Mouse (Mus musculus) Patski (cell line): ENCODE measurements around the gene Tmprss5. TPM values are rescaled to one million over a fixed set of nuclear protein-coding genes. Genes with fewer than 3 reads are reported as not detected.

Source experiments
- ATAC-seq: fragments of 100-300 bp; one replicate; pipeline ENCODE4 v1.8.0; 2021
- CTCF ChIA-PET: fragments of 350-600 bp; sonication (Branson Sonifier 250); formaldehyde crosslinking; loops from one replicate; lab custom pipeline; 2022; ENCODE audit warnings: inconsistent platforms; lab: Charles Lee
- POLR2A ChIA-PET: fragments of 350-600 bp; sonication (Branson Sonifier 250); formaldehyde crosslinking; loops from one replicate; lab custom pipeline; 2022; ENCODE audit warnings: antibody characterized with exemption, inconsistent platforms; lab: Charles Lee
- DNase-seq: peaks from one replicate; pipeline ENCODE4 v3.0.0-alpha.2; 2011; ENCODE audit warnings: low read depth, low spot score
- H3K27me3 ChIP-seq: fragments of 371-371 bp; one replicate; pipeline ENCODE4 v1.5.1; 2021
- CTCF ChIP-seq: fragments of 100-300 bp; IDR thresholded peaks from one replicate; pipeline ENCODE4 v1.5.1; 2021
- in situ Hi-C: fragments of 300-500 bp; cut with MboI; formaldehyde crosslinking; loops from 3 replicates; pipeline ENCODE4 v1.11.1; 2018; ENCODE audit warnings: low pct_unique_long_range_greater_than_20kb, mixed read lengths
- polyA plus RNA-seq: library from polyadenylated mRNA; unstranded; gene quantifications from one replicate; pipeline ENCODE4 v1.2.3, GENCODE M21; 2021

Tmprss5 gene
- not detected for polyA plus RNA-seq

DNA sequence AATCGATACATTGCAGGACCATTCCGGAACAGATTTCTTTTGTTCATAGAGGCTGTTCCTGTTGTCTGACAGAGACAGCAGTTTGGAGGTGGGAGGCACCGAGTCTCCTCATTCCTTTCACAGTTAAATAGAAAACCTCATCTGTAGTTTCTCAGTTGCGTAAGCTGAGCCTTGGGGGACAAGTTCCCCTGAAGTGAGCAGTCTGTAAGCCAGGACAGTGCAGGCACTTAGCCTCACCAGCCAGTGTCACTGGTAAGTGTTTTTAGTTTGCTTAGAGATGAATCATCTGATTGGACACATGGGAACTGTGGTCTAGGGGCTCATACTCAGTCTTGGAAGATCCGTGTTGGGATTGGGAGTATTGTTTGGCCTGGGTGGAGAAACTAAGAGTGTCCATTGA is at the start of gene Tmprss5:
Tmprss5 (plus strand) TSS at position 154 of the 400 bp plus-strand sequence.
- DNase-seq, result no peak
- no peaks in the 10 kb centered on the region for H3K27me3 ChIP-seq
- CTCF ChIA-PET, result interaction anchor here (1.0 to 3.0 kb wide), 8 partner anchors 11 to 407 kb away, joined by 3 to 14 read pairs (median 4); partner anchors contain the start of gene Ttc12
- no peak for TF ChIP-seq CTCF
- peak; percentile 35 for ATAC-seq
- in situ Hi-C loops, result no loop called here
- POLR2A ChIA-PET, result no interaction called here

DNA sequence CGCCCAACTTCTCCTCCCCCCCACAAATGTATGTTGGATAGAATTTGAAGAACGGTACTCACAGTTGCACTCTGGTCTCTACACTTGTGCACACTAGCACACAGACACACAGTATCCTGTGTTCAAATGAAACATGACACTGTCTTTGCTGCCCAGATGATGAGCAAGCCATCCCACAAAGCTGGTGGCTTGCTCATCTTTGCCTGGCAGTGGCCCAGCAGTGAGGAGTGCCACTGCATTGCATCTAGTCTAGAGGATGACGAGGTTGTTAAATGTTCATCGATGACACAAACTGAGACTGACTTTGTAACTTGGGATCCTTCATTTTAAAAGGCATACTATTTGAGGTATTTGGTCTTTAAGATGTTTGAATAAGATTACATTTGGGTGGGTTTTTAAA is 46.3 kb upstream of the Tmprss5 start:
- in situ Hi-C loops, result no loop called here
- no peak for TF ChIP-seq CTCF
- ATAC-seq (no peak), DNase-seq (no peak)
- no peaks in the 10 kb centered on the region for H3K27me3 ChIP-seq
- CTCF ChIA-PET, result no interaction called here
- POLR2A ChIA-PET, result no interaction called here

GRCm38 (mm10) chr9:49050901-49051300 is 30.2 kb upstream of the Tmprss5 start:
- POLR2A ChIA-PET, result no interaction called here
- CTCF ChIA-PET, result interaction anchor here (1.3 kb wide), 1 partner anchor 31 kb away, joined by 3 read pairs; the partner anchor contains the start of gene Tmprss5
- no peak for DNase-seq
- no peak for ATAC-seq
- no peak for TF ChIP-seq CTCF
- no peaks in the 10 kb centered on the region for H3K27me3 ChIP-seq
- in situ Hi-C loops, result loop anchor here (25.0 kb wide), 1 partner anchor 1611 kb away; the partner anchor contains the start of gene Dlat

GRCm38 (mm10) chr9:49051349-49051748 is 29.7 kb upstream of the Tmprss5 start:
- in situ Hi-C loops, result loop anchor here (25.0 kb wide), 1 partner anchor 1611 kb away; the partner anchor contains the start of gene Dlat
- POLR2A ChIA-PET, result no interaction called here
- CTCF ChIA-PET, result interaction anchor here (1.3 kb wide), 1 partner anchor 30 kb away, joined by 3 read pairs; the partner anchor contains the start of gene Tmprss5
- no peaks in the 10 kb centered on the region for H3K27me3 ChIP-seq
- no peak for DNase-seq
- ATAC-seq, result no peak
- peak; percentile 88 for TF ChIP-seq CTCF

GRCm38 (mm10) chr9:49054028-49054427 is 27.0 kb upstream of the Tmprss5 start:
- H3K27me3 ChIP-seq, result no peaks in the 10 kb centered on the region
- no peak for DNase-seq
- CTCF ChIA-PET, result interaction anchor here (0.9 kb wide), 1 partner anchor 14 kb away, joined by 3 read pairs; no protein-coding TSS in a partner anchor
- POLR2A ChIA-PET, result no interaction called here
- TF ChIP-seq CTCF, result no peak
- in situ Hi-C loops, result loop anchor here (25.0 kb wide), 1 partner anchor 1608 kb away; the partner anchor contains the start of gene Dlat
- no peak for ATAC-seq

DNA sequence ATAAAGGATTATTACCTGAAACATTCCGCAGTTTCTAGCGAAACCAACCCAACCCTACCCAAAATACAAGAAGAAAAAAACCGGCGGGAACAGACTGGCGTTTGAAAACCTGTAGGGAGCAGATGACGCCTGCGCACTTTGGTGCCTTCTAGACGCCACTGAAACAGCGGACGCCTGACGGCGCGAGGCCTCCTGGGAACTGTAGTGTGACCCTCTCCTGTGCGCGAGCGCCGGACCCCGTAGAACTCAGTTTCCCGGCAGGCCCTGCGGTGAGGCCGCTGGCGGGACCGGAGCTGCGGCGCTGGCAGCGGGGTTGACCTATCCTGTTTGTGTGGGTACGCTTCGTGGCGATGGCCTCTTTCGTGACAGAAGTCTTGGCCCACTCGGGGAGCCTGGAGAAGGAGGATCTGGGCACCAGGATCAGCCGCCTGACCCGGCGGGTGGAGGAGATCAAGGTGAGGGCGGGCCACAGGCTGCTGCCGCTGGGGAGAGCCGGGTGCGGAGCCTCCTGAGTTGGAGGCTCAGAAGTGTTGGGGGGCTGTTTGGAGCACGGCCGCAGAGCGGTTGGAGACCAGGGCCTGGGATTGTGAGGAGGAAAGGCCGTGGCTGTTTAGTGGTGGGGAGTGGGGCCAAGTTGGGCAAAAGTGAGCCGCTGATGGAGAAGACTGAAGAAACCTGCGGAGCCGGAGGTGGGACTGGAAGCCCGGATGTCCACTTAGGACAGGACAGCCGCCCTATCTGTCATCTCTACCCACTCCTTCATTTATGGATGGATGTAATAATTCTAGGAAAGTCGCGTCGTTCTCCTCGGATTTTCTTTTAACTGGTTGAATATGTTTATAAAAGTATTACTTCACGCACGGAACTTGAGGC is 25.5 kb upstream of the Tmprss5 start, which contains the start of gene Zw10:
Zw10 (plus strand) TSS at position 281 of the 873 bp plus-strand sequence.
- no peak for TF ChIP-seq CTCF
- ATAC-seq, result peak; percentile 98
- peak; percentile 44 for DNase-seq
- POLR2A ChIA-PET, result interaction anchor here (0.6 kb wide), 1 partner anchor 1118 kb away, joined by 4 read pairs; no protein-coding TSS in a partner anchor
- in situ Hi-C loops, result loop anchor here (25.0 kb wide), 1 partner anchor 1607 kb away; the partner anchor contains the start of gene Dlat
- no peaks in the 10 kb centered on the region for H3K27me3 ChIP-seq
- CTCF ChIA-PET, result no interaction called here

- ATAC-seq, result no peak
- DNase-seq, result no peak
These were observed 4.2 kb upstream of the Tmprss5 start for GRCm38 (mm10) chr9:49076847-49077246.

DNA sequence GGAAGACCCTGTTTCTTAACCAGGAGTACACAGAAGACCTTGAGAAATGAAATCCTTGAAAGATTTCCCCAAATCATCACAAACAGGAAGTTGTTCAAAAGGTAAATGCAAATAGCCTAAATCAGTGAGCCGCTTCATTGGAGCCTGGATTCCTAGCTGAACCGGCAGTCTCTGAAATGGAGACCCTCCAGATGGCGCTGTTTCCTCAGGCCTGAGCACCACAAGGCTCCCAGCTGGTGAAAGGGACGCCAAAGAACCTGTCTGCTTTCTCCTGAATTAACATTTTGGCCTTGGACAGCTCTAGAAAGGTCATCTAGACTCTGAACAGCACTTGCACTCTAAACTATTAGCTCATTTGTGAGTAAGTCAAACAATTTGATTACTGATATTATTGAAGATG is 501 bp downstream of the Tmprss5 start:
- CTCF ChIA-PET, result interaction anchor here (1.0 to 3.0 kb wide), 7 partner anchors 11 to 407 kb away, joined by 3 to 14 read pairs (median 5); partner anchors contain the start of gene Ttc12
- TF ChIP-seq CTCF, result peak; percentile 88
- POLR2A ChIA-PET, result no interaction called here
- in situ Hi-C loops, result no loop called here
- DNase-seq, result peak; percentile 2
- ATAC-seq, result peak; percentile 17
- H3K27me3 ChIP-seq, result no peaks in the 10 kb centered on the region

More at GRCm38 (mm10) chr9:49076847-49077246, 4.2 kb upstream of the Tmprss5 start:
- in situ Hi-C loops, result loop anchor here (5.0 to 10.0 kb wide), 2 partner anchors 168 to 410 kb away; partner anchors contain the start of gene Ttc12
- ChIA-PET POLR2A (no interaction called here), CTCF (interaction anchor here (1.6 kb wide), 1 partner anchor 409 kb away, joined by 4 read pairs; the partner anchor contains the start of gene Ttc12)
- H3K27me3 ChIP-seq, result no peaks in the 10 kb centered on the region
- no peak for TF ChIP-seq CTCF

- ATAC-seq, result no peak
- no peaks in the 10 kb centered on the region for H3K27me3 ChIP-seq
- no peak for TF ChIP-seq CTCF
- no peak for DNase-seq
- CTCF ChIA-PET, result no interaction called here
- in situ Hi-C loops, result no loop called here
- POLR2A ChIA-PET, result no interaction called here
These were observed 6.3 kb downstream of the Tmprss5 start for GRCm38 (mm10) chr9:49087317-49087716.

DNA sequence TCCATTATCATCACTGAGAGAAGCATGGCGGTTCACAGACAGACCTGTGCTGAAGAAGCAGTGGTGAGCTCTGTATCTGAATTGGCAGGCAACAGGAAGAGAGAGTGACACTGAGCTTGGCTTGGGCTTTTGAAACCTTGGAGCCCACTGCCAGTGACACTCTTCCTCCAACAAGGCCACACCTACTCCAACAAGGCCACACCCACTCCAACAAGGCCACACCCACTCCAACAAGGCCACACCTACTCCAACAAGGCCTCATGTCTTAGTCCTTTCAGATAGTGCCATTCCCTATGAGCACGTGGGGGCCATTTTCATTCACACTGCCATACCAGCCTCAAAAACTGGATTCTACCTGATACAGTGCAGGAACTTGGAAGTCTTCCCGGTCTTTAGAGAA is 17.8 kb downstream of the Tmprss5 start:
- DNase-seq (no peak), ATAC-seq (no peak)
- peaks cover 3% of the 10 kb centered on the region for H3K27me3 ChIP-seq
- CTCF ChIA-PET, result no interaction called here
- in situ Hi-C loops, result no loop called here
- POLR2A ChIA-PET, result no interaction called here
- TF ChIP-seq CTCF, result no peak
